10 mouse cellular contexts compared by ENCODE assay signal in genomic region chrX:74425195-74425594, GRCm38 (mm10). TPM values are rescaled to one million over a fixed set of nuclear protein-coding genes. Genes with fewer than 3 reads are reported as not detected.
DNase-seq lines count a peak whose midpoint lies in the region; ATAC-seq and TF ChIP-seq lines count a peak whose summit lies in the region.
"Had no signal": no experiment of that assay in that cellular context is flagged by ENCODE, and none has a peak within 500 bp of the region (broad histone marks: within the 10 kb centered on the region; RNA-seq: fewer than 3 reads in every experiment).

No protein-coding gene starts in this region.

- H3K4me3 ChIP-seq in embryonic facial prominence, embryonic 15.5 days (replicated peaks): no peak overlapping the region
- peak overlapping the region; percentile 72 for H3K4me3 ChIP-seq in liver, adult 2 months (ENCODE audit: insufficient read depth, low read depth, low read length)
- no peak overlapping the region for H3K4me3 ChIP-seq in intestine, embryonic 15.5 days (replicated peaks)
- H3K4me3 ChIP-seq in forebrain, embryonic 16.5 days (replicated peaks; ENCODE audit: low read length): no peak overlapping the region
- H3K4me3 ChIP-seq: heart, embryonic 15.5 days; neural tube, embryonic 13.5 days had no signal

- no peak for TF ChIP-seq POLR2A in liver, adult 2 months (IDR thresholded peaks at IDR 0.05; ENCODE audit: extremely low read depth, insufficient read depth, low read length)

- H3K27me3 ChIP-seq in embryonic facial prominence, embryonic 15.5 days: no peaks in the 10 kb centered on the region
- no peaks in the 10 kb centered on the region for H3K27me3 ChIP-seq in liver, adult 2 months (ENCODE audit: control insufficient read depth, insufficient read depth, low read length)
- no peaks in the 10 kb centered on the region for H3K27me3 ChIP-seq in intestine, embryonic 15.5 days (replicated peaks)
- H3K27me3 ChIP-seq in forebrain, embryonic 16.5 days (replicated peaks; ENCODE audit: control insufficient read depth, insufficient read depth, low read length): no peaks in the 10 kb centered on the region
- H3K27me3 ChIP-seq: heart, embryonic 15.5 days; neural tube, embryonic 13.5 days had no signal

- H3K36me3 ChIP-seq in embryonic facial prominence, embryonic 15.5 days: no peaks in the 10 kb centered on the region
- peaks cover 5% of the 10 kb centered on the region; the same call in 1 of the 2 replicates for H3K36me3 ChIP-seq in liver, adult 2 months (ENCODE audit: control insufficient read depth, insufficient read depth, low read length)
- H3K36me3 ChIP-seq in intestine, embryonic 15.5 days: no peaks in the 10 kb centered on the region
- H3K36me3 ChIP-seq in forebrain, embryonic 16.5 days (ENCODE audit: control insufficient read depth, insufficient read depth): no peaks in the 10 kb centered on the region
- H3K36me3 ChIP-seq: heart, embryonic 15.5 days; neural tube, embryonic 13.5 days had no signal

- H3K27ac ChIP-seq in embryonic facial prominence, embryonic 15.5 days (replicated peaks): 0 out of 2 replicates have a peak overlapping the region, but pooled peaks have one; percentile 39
- H3K27ac ChIP-seq in liver, adult 2 months (replicated peaks; ENCODE audit: insufficient read depth, low read depth, low read length): peak overlapping the region; percentile 96
- H3K27ac ChIP-seq in intestine, embryonic 15.5 days: no peak overlapping the region
- H3K27ac ChIP-seq in forebrain, embryonic 16.5 days (ENCODE audit: low read length): no peak overlapping the region
- H3K27ac ChIP-seq: heart, embryonic 15.5 days; neural tube, embryonic 13.5 days had no signal

- no peaks in the 10 kb centered on the region for H3K4me1 ChIP-seq in embryonic facial prominence, embryonic 15.5 days
- H3K4me1 ChIP-seq in liver, adult 2 months (ENCODE audit: control insufficient read depth, insufficient read depth, low read length): peaks cover 14% of the 10 kb centered on the region
- no peaks in the 10 kb centered on the region for H3K4me1 ChIP-seq in intestine, embryonic 15.5 days (replicated peaks)
- 0 out of 2 replicates have a peak, but pooled peaks cover 6% of the 10 kb centered on the region for H3K4me1 ChIP-seq in forebrain, embryonic 16.5 days (replicated peaks; ENCODE audit: control insufficient read depth, insufficient read depth, low read length)
- H3K4me1 ChIP-seq: heart, embryonic 15.5 days had no signal

- WGBS in embryonic facial prominence, embryonic 15.5 days: 76% methylated on average over 4 of the region's 4 CpGs
- 20% methylated on average over 4 of the region's 4 CpGs for WGBS in liver, adult 2 months
- WGBS in intestine, embryonic 15.5 days: 79% methylated on average over 4 of the region's 4 CpGs
- 89% methylated on average over 4 of the region's 4 CpGs for WGBS in forebrain, embryonic 16.5 days

- H3K9me3 ChIP-seq in embryonic facial prominence, embryonic 15.5 days (replicated peaks): no peaks in the 10 kb centered on the region
- H3K9me3 ChIP-seq in intestine, embryonic 15.5 days: no peaks in the 10 kb centered on the region
- H3K9me3 ChIP-seq in forebrain, embryonic 16.5 days (ENCODE audit: control insufficient read depth, low read length): no peaks in the 10 kb centered on the region
- H3K9me3 ChIP-seq: heart, embryonic 15.5 days; neural tube, embryonic 13.5 days had no signal

- ATAC-seq in embryonic facial prominence, embryonic 15.5 days (ENCODE audit: insufficient number of reproducible peaks, low FRiP score, low TSS enrichment, low read depth): no peak
- no peak for ATAC-seq in intestine, embryonic 15.5 days
- ATAC-seq in forebrain, embryonic 16.5 days: no peak

- no peak overlapping the region for H3K9ac ChIP-seq in embryonic facial prominence, embryonic 15.5 days
- H3K9ac ChIP-seq in liver, adult 2 months (ENCODE audit: low read depth, low read length): peak overlapping the region; percentile 86
- no peak overlapping the region for H3K9ac ChIP-seq in intestine, embryonic 15.5 days
- H3K9ac ChIP-seq in forebrain, embryonic 16.5 days (replicated peaks; ENCODE audit: low read depth, low read length): no peak overlapping the region
- H3K9ac ChIP-seq: heart, embryonic 15.5 days; neural tube, embryonic 13.5 days had no signal

- H3K4me2 ChIP-seq in embryonic facial prominence, embryonic 15.5 days (replicated peaks): no peak overlapping the region
- no peak overlapping the region for H3K4me2 ChIP-seq in intestine, embryonic 15.5 days (replicated peaks)
- H3K4me2 ChIP-seq in forebrain, embryonic 16.5 days (ENCODE audit: low read length): no peak overlapping the region
- H3K4me2 ChIP-seq: heart, embryonic 15.5 days; neural tube, embryonic 13.5 days had no signal

- DNase-seq in layer of hippocampus, adult 11-12 months (ENCODE audit: low spot score): peak; percentile 34
- DNase-seq in layer of hippocampus, postnatal 25 days (ENCODE audit: extremely low spot score in 1 of 2, low spot score in 1 of 2): no peak
- peak; percentile 87 for DNase-seq in liver, adult 2 months (ENCODE audit: extremely low read depth, low read depth, low spot score)
- peak; percentile 30 for DNase-seq in ovary, postnatal 36 days (ENCODE audit: low spot score)
- no peak for DNase-seq in cerebellum, postnatal 4 days (ENCODE audit: low spot score in 2 of 2)

- peaks cover 10% of the 10 kb centered on the region; the same call in 1 of the 2 replicates for H3K79me2 ChIP-seq in liver, adult 2 months (ENCODE audit: control insufficient read depth, insufficient read depth, low read length)

- TF ChIP-seq CTCF in liver, adult 2 months (IDR thresholded peaks at IDR 0.05; ENCODE audit: low read depth, low read length): no peak

RNA-seq across cellular contexts. Expression of gene G6pdx, which starts 3.8 kb away (rescaled TPM):
- 10 to 100 TPM; 24.9 to 27.7 TPM for total RNA-seq in layer of hippocampus, postnatal 25 days (2021)
- 54.1 and 65.4 TPM in 2 replicates for polyA plus RNA-seq in embryonic facial prominence, embryonic 15.5 days (2015; fragmentation: Nextera tagmentation; extraction: Ambion mirVana)
- total RNA-seq in liver, adult 2 months (2014; rRNA removed): 3.2 and 4.0 TPM in 2 replicates
- 2.0 and 3.8 TPM in 2 replicates for polyA plus RNA-seq in liver, adult 2 months (2012; rRNA removed)
- 45.9 and 46.3 TPM in 2 replicates for polyA plus RNA-seq in intestine, embryonic 15.5 days (2015; fragmentation: Nextera tagmentation; extraction: Ambion mirVana)
- 60.7 and 64.5 TPM in 2 replicates for polyA plus RNA-seq in forebrain, embryonic 16.5 days (2015; fragmentation: Nextera tagmentation; extraction: Ambion mirVana)

RNA-seq across cellular contexts. Expression of gene Ikbkg, which starts 32.1 kb away (rescaled TPM):
- total RNA-seq in layer of hippocampus, postnatal 25 days (2021): 10 to 100 TPM; 51.0 to 56.3 TPM
- polyA plus RNA-seq in embryonic facial prominence, embryonic 15.5 days (2015; fragmentation: Nextera tagmentation; extraction: Ambion mirVana): 20.3 and 21.4 TPM in 2 replicates
- total RNA-seq in liver, adult 2 months (2014; rRNA removed): 50.5 and 68.5 TPM in 2 replicates
- 24.3 and 32.8 TPM in 2 replicates for polyA plus RNA-seq in liver, adult 2 months (2012; rRNA removed)
- polyA plus RNA-seq in intestine, embryonic 15.5 days (2015; fragmentation: Nextera tagmentation; extraction: Ambion mirVana): 18.4 and 19.7 TPM in 2 replicates
- 19.8 and 25.8 TPM in 2 replicates for polyA plus RNA-seq in forebrain, embryonic 16.5 days (2015; fragmentation: Nextera tagmentation; extraction: Ambion mirVana)

RNA-seq across cellular contexts. Expression of gene Fam3a, which starts 32.1 kb away (rescaled TPM):
- 10 to 100 TPM; 17.8 to 24.9 TPM for total RNA-seq in layer of hippocampus, postnatal 25 days (2021)
- 47.4 and 48.2 TPM in 2 replicates for polyA plus RNA-seq in embryonic facial prominence, embryonic 15.5 days (2015; fragmentation: Nextera tagmentation; extraction: Ambion mirVana)
- 5.8 and 8.1 TPM in 2 replicates for total RNA-seq in liver, adult 2 months (2014; rRNA removed)
- 22.7 and 24.1 TPM in 2 replicates for polyA plus RNA-seq in liver, adult 2 months (2012; rRNA removed)
- 29.5 and 32.0 TPM in 2 replicates for polyA plus RNA-seq in intestine, embryonic 15.5 days (2015; fragmentation: Nextera tagmentation; extraction: Ambion mirVana)
- 34.6 and 36.4 TPM in 2 replicates for polyA plus RNA-seq in forebrain, embryonic 16.5 days (2015; fragmentation: Nextera tagmentation; extraction: Ambion mirVana)

RNA-seq across cellular contexts. Expression of gene Slc10a3, which starts 52.0 kb away (rescaled TPM):
- 1 to 10 TPM; 3.0 to 3.5 TPM for total RNA-seq in layer of hippocampus, postnatal 25 days (2021)
- 20.9 and 23.4 TPM in 2 replicates for polyA plus RNA-seq in embryonic facial prominence, embryonic 15.5 days (2015; fragmentation: Nextera tagmentation; extraction: Ambion mirVana)
- 2.8 and 3.2 TPM in 2 replicates for total RNA-seq in liver, adult 2 months (2014; rRNA removed)
- 6.3 and 8.4 TPM in 2 replicates for polyA plus RNA-seq in liver, adult 2 months (2012; rRNA removed)
- 15.9 and 16.6 TPM in 2 replicates for polyA plus RNA-seq in intestine, embryonic 15.5 days (2015; fragmentation: Nextera tagmentation; extraction: Ambion mirVana)
- 8.3 and 8.5 TPM in 2 replicates for polyA plus RNA-seq in forebrain, embryonic 16.5 days (2015; fragmentation: Nextera tagmentation; extraction: Ambion mirVana)

RNA-seq across cellular contexts. Expression of gene Ubl4a, which starts 52.2 kb away (rescaled TPM):
- 10 to 100 TPM; 70.0 to 73.0 TPM for total RNA-seq in layer of hippocampus, postnatal 25 days (2021)
- 76.4 and 78.5 TPM in 2 replicates for polyA plus RNA-seq in embryonic facial prominence, embryonic 15.5 days (2015; fragmentation: Nextera tagmentation; extraction: Ambion mirVana)
- total RNA-seq in liver, adult 2 months (2014; rRNA removed): 14.0 and 17.0 TPM in 2 replicates
- 29.2 and 33.6 TPM in 2 replicates for polyA plus RNA-seq in liver, adult 2 months (2012; rRNA removed)
- 65.1 and 66.8 TPM in 2 replicates for polyA plus RNA-seq in intestine, embryonic 15.5 days (2015; fragmentation: Nextera tagmentation; extraction: Ambion mirVana)
- polyA plus RNA-seq in forebrain, embryonic 16.5 days (2015; fragmentation: Nextera tagmentation; extraction: Ambion mirVana): 75.8 and 76.8 TPM in 2 replicates

Comparison
In these comparisons a context has a peak if more than half of its experiments do, and no peak if none do; other contexts are left out.
1. DNase-seq: peak in layer of hippocampus, adult 11-12 months (single experiment), liver, adult 2 months (single experiment) and ovary, postnatal 36 days (single experiment); none in layer of hippocampus, postnatal 25 days (0 of 2) and cerebellum, postnatal 4 days (0 of 2).
2. H3K27ac ChIP-seq: peak in embryonic facial prominence, embryonic 15.5 days (single experiment) and liver, adult 2 months (single experiment); none in intestine, embryonic 15.5 days (single experiment) and forebrain, embryonic 16.5 days (single experiment).